Mouse (Mus musculus): Measurements from ENCODE around the gene Ifit3b. TPM values are rescaled to one million over a fixed set of nuclear protein-coding genes. Genes with fewer than 3 reads are reported as not detected.
"Not testable (repeated sequence)": the region's sequence is repeated elsewhere in the genome, so short reads cannot be mapped to it uniquely, and the experiment has no call there.

The Ifit3b gene
- total RNA-seq, 2 experiments from 2014 or later, result 0.90 to 1.5 TPM

DNA sequence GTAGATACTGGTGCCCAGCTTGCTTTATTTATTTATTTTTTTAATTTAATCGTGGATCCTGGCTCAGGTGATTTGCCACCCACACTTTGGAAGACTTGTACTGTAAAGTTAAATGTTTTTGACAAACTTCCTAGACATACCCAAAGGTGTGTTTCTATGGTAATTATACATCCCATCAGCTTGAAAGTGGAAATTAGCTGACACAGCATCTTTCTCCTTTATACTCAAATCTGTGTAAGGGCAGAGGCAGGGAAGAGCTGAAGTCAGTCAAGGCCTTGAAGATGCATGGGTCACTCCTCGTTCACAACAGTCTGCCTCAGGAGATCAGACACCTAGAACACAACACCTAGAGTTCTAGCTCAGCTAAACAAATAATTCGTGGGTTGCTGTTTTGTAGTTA lies 2.3 kb downstream of the Ifit3b start:
- DNase-seq, result not testable (repeated sequence)

GRCm38 (mm10) chr19:34612243-34613001 lies 4.7 kb downstream of the Ifit3b start:
- DNase-seq, result not testable (repeated sequence)

DNA sequence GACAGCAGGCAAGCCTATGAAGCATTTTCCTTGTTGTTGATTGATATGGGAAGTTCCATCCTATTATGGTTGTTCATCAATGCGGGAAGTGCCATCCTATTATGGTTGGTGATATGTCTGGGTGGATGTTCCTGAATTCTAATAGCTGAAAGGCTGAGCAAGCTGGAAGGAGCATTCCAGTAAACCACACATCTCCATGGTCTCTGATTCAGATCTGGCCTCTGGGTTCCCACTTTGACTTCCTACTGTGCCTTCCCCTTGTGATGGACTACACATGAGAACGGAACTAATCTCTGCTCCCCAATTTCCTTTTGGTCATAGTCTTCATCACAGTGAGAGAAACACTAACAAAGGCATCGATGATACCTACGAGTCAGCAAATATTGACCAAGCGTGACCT lies 13.1 kb downstream of the Ifit3b start:
- no peak for DNase-seq

DNA sequence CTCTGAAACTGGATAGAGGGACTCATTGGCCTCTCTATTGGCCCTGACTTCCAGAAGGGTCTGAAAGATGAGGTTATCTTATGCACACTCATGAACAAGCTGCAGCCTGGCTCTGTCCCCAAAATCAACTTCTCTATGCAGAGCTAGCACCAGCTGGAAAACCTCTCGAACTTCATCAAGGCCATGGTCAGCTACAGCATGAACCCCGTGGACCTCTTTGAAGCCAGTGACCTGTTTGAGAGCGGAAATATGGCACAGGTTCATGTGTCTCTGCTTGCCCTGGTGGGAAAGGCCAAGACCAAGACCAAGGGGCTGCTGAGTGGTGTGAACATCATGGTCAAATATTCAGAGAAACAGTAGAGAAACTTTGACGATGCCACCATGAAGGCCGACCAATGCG lies 16.0 kb downstream of the Ifit3b start:
- no peak for DNase-seq

- no peak for DNase-seq
Observed at GRCm38 (mm10) chr19:34624663-34625062, 16.9 kb downstream of the Ifit3b start.

DNA sequence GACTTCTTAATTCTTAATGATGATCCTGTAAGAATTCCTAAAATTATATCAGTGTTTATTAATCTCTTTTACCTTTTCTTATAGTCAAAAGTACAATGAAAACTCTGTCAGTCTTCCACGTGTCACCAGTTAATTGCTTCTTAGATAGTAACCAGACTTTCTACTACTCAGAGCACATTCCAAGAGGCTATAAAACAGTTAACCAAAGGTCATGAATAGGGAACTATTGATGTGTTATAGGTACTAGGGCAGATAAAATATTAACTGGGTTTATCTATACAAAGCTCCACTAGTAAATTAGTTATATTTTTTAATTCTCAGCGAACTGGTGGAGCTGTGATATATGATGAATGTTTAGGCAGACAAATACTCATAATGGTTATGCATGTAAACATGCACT lies 19.7 kb downstream of the Ifit3b start:
- DNase-seq, result no peak

DNA sequence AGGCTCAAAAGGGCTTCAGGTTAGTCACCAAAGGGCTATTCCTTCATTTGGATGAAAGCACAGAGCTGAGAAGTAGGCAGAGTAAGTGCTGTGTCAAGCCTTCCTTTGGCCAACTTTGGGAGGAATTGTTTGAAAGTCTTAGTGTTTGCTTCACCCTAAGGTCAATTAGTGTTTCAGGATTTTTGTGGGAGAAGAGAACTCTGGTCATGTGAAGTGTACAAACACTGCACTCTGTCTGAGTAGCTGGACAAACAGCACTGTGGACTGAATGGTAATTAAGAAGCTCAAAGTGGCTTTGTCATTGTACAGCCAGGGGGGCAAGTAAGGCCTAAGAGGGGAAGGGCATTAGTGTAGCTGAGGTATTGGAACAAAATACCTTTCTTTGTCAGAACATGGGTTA lies 23.7 kb downstream of the Ifit3b start:
- DNase-seq, result no peak

GRCm38 (mm10) chr19:34633484-34633883 lies 25.7 kb downstream of the Ifit3b start:
- DNase-seq, result no peak

- peak; percentile 62 to 84 for DNase-seq
Observed at GRCm38 (mm10) chr19:34636933-34637557, 29.3 kb downstream of the Ifit3b start.

GRCm38 (mm10) chr19:34640623-34641022 lies 32.9 kb downstream of the Ifit3b start, which contains the start of the genes Ifit1bl2 and Ifit1:
Gene Ifit1bl2 (minus strand): TSS chr19:34640743.
Gene Ifit1 (plus strand): TSS chr19:34640871.
- DNase-seq, result peak; percentile 53 to 55

DNA sequence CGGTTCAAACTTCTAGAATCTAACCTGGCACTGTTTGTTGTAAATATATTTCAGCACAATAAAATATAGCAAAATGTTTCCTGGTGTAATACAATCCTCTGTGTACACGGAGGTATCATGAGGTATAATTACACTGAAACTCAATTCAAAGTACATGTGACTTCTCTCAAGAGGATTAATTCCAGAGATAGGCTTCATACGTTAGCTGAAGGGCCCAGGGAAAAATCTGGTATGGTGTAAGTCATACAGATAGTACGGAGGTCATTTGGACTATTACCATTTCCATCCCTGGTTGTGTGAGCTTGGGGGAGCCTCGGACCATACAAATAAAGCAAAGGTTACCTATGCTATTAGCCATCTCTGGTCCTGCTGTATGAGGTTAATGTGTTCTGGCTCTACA lies 34.8 kb downstream of the Ifit3b start:
- no peak for DNase-seq

DNA sequence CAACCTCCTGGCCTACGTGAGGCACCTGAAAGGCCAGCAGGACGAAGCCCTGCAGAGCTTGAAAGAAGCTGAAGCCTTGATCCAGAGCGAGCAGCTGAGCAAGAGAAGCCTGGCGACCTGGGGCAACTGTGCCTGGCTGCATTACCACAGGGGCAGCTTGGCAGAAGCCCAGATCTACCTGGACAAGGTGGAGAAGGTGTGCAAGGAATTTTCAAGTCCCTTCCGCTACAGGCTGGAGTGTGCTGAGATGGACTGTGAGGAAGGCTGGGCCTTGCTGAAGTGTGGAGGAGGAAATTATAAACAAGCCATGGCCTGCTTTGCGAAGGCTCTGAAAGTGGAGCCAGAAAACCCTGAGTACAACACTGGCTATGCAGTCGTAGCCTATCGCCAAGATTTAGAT lies 39.9 kb downstream of the Ifit3b start:
- DNase-seq, result not testable (repeated sequence)

DNA sequence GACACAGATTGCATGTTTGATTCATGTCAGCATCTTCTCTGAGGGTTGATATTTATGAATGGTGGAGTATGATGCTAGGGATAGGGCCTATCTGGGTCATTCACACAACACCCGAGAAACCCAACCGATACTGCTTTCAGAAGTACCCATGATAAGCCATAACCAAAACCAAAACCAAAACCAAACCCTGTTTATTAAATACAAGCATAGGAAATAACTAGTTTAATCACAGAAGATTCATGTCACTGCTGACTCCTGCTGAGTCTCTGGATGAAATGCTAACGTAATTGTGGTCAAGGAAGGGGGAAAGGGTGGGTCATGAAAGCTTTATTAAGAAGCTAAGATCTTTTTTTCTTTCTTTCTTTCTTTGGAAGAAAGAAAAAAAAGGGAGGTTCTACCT lies 42.5 kb downstream of the Ifit3b start:
- no peak for DNase-seq

DNA sequence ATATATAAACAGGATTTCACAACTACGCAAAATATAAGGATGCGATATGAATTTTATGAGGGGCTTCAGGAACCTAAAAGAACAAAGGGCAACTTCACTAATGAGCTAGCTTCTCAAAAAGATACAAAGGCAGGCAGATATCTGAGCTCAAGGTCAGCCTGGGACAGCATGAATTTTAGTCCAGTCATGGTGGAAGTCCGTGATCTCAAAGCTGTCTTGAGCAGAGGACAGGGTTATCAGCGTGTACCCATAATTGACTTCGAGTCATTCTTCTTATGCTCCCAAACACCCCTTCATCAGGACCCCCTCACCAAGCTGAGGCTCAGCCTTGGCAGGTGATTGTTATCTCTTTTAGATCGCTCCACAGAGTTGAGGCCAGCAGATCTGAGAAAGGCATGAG lies 43.2 kb downstream of the Ifit3b start:
- no peak for DNase-seq

- DNase-seq, result no peak
Observed at GRCm38 (mm10) chr19:34655227-34655805, 47.5 kb downstream of the Ifit3b start.

- DNase-seq, result no peak
Observed at GRCm38 (mm10) chr19:34656511-34657298, 48.9 kb downstream of the Ifit3b start.

GRCm38 (mm10) chr19:34662067-34662507 lies 54.3 kb downstream of the Ifit3b start:
- DNase-seq, result peak; percentile 76 to 79

GRCm38 (mm10) chr19:34662740-34663139 lies 55.0 kb downstream of the Ifit3b start:
- no peak for DNase-seq
